Mouse (Mus musculus) midbrain, embryonic 14.5 days (tissue): Measurements from ENCODE around the gene Rasgrf2. TPM values are rescaled to one million over a fixed set of nuclear protein-coding genes. Genes with fewer than 3 reads are reported as not detected.

Experiments
- ATAC-seq: fragments of 200-750 bp; cut with Nextera tagmentation; 2 replicates; pipeline ENCODE4 v1.8.0; 2017; ENCODE audit warnings: moderate number of reproducible peaks, moderate library complexity; ENCODE audit not compliant: low FRiP score, low TSS enrichment
- DNase-seq: peaks from one replicate; pipeline ENCODE4 v3.0.0-alpha.2; 2015
- H3K27ac ChIP-seq: fragments of 300-500 bp; sonication (generic); replicated peaks from 2 replicates; pipeline ENCODE4 v1.5.1; 2014; ENCODE audit warnings: mild to moderate bottlenecking, low read depth, low read length, moderate library complexity
- H3K27me3 ChIP-seq: fragments of 300-500 bp; sonication (generic); 2 replicates; pipeline ENCODE4 v1.6.1; 2014; ENCODE audit warnings: low read length, control low read depth, mixed read lengths; ENCODE audit not compliant: control insufficient read depth, insufficient read depth
- H3K36me3 ChIP-seq: fragments of 300-500 bp; sonication (generic); 2 replicates; pipeline ENCODE4 v1.6.1; 2014; ENCODE audit warnings: low read length, control low read depth; ENCODE audit not compliant: control insufficient read depth, insufficient read depth
- H3K4me1 ChIP-seq: fragments of 300-500 bp; sonication (generic); 2 replicates; pipeline ENCODE4 v1.6.1; 2014; ENCODE audit warnings: mild to moderate bottlenecking, antibody characterized with exemption, low read length, control low read depth; ENCODE audit not compliant: control insufficient read depth, insufficient read depth
- H3K4me2 ChIP-seq: fragments of 300-500 bp; sonication (generic); 2 replicates; pipeline ENCODE4 v1.6.1; 2014; ENCODE audit warnings: mild to moderate bottlenecking, low read length, moderate library complexity
- H3K4me3 ChIP-seq: fragments of 300-500 bp; sonication (generic); replicated peaks from 2 replicates; pipeline ENCODE4 v1.5.1; 2014; ENCODE audit warnings: low read depth, low read length
- H3K9ac ChIP-seq: fragments of 300-500 bp; sonication (generic); replicated peaks from 2 replicates; pipeline ENCODE4 v1.6.1; 2014; ENCODE audit warnings: mild to moderate bottlenecking, low read length, moderate library complexity
- H3K9me3 ChIP-seq: fragments of 300-500 bp; sonication (generic); 2 replicates; pipeline ENCODE4 v1.6.1; 2016; ENCODE audit warnings: low read length, control low read depth, mixed read lengths; ENCODE audit not compliant: control insufficient read depth
- WGBS: fragments of 180-500 bp; shearing (Covaris S2); extraction: QIAGEN DNeasy Blood & Tissue Kit; methylation state at CpG from one replicate; pipeline ENCODE4 v1.1.7; 2014; 5-methylcytosine and 5-hydroxymethylcytosine counted together
- polyA plus RNA-seq: library from polyadenylated mRNA; unstranded; fragments of >200 nt; fragmentation: Nextera tagmentation; extraction: Ambion mirVana; gene quantifications from 2 replicates; pipeline ENCODE4 v1.2.1, GENCODE M21; 2014

Rasgrf2 gene
- polyA plus RNA-seq, 1 experiment from 2014 or later, result 5.9 TPM

- H3K4me1 ChIP-seq, result no peaks in the 10 kb centered on the region
- H3K4me3 ChIP-seq, result no peak overlapping the region
- DNase-seq (no peak), ATAC-seq (no peak)
- no peak overlapping the region for H3K4me2 ChIP-seq
- no peak overlapping the region for H3K27ac ChIP-seq
- H3K27me3 ChIP-seq, result no peaks in the 10 kb centered on the region
- 83% methylated on average over 5 of the region's 5 CpGs for WGBS
- H3K9me3 ChIP-seq, result no peaks in the 10 kb centered on the region
- H3K9ac ChIP-seq, result no peak overlapping the region
- H3K36me3 ChIP-seq, result no peaks in the 10 kb centered on the region
These were observed 11.8 kb downstream of the Rasgrf2 start for GRCm38 (mm10) chr13:92119623-92120022.

DNA sequence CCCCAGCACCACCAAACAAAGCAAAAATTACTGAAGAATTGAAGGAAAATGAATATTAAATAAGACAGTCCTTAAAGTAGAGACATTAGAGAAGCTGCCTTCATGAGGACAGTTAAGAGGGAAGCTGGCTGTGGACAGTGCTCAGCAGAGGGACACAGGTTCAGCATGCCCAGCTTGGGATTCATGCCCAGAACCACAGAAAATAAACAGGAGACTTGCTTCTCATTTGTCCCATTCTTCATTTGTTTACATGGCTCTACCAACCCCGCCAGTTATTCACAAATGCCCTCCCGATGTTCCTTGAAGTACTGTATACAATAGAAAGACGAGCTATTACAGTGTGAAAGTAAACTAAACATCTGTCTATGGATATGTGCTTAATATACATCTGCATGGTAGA is 17.4 kb downstream of the Rasgrf2 start:
- ATAC-seq (no peak), DNase-seq (no peak)
- WGBS, result 72% methylated on average over 3 of the region's 3 CpGs
- no peak overlapping the region for H3K4me2 ChIP-seq
- H3K27me3 ChIP-seq, result no peaks in the 10 kb centered on the region
- no peak overlapping the region for H3K4me3 ChIP-seq
- H3K9me3 ChIP-seq, result no peaks in the 10 kb centered on the region
- H3K9ac ChIP-seq, result no peak overlapping the region
- H3K36me3 ChIP-seq, result no peaks in the 10 kb centered on the region
- H3K4me1 ChIP-seq, result no peaks in the 10 kb centered on the region
- no peak overlapping the region for H3K27ac ChIP-seq

DNA sequence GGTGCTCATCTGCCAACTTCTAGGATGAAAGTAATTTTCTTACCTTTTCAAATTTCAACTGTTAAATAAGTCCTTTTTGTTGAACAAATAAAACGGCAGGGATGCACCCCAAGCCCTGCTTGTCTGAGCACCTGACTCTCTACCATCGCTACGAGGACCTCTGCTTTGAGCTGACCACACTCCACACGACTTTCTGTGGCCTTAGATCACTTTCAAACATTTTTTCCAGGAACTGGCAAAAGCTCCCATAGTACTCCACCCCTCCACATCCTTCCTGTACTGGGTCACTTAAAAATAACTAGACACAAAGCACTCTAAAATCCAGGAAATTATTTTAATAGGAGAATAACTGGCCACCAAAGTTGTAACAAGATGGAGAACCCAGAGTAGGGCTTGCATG is 23.2 kb downstream of the Rasgrf2 start:
- no peaks in the 10 kb centered on the region for H3K9me3 ChIP-seq
- H3K27me3 ChIP-seq, result no peaks in the 10 kb centered on the region
- no peak overlapping the region for H3K9ac ChIP-seq
- H3K4me3 ChIP-seq, result no peak overlapping the region
- DNase-seq (no peak), ATAC-seq (no peak)
- no peak overlapping the region for H3K4me2 ChIP-seq
- no peak overlapping the region for H3K27ac ChIP-seq
- no peaks in the 10 kb centered on the region for H3K36me3 ChIP-seq
- 79% methylated on average over 4 of the region's 4 CpGs for WGBS
- no peaks in the 10 kb centered on the region for H3K4me1 ChIP-seq

GRCm38 (mm10) chr13:92104259-92104658 is 27.2 kb downstream of the Rasgrf2 start:
- no peak for DNase-seq
- Histone ChIP-seq H3K9ac (no peak overlapping the region), H3K4me2 (no peak overlapping the region), H3K27ac (no peak overlapping the region), H3K9me3 (no peaks in the 10 kb centered on the region), H3K36me3 (no peaks in the 10 kb centered on the region), H3K4me1 (no peaks in the 10 kb centered on the region), H3K27me3 (no peaks in the 10 kb centered on the region), H3K4me3 (no peak overlapping the region)
- no peak for ATAC-seq
- WGBS, result 83% methylated on average over 7 of the region's 7 CpGs

DNA sequence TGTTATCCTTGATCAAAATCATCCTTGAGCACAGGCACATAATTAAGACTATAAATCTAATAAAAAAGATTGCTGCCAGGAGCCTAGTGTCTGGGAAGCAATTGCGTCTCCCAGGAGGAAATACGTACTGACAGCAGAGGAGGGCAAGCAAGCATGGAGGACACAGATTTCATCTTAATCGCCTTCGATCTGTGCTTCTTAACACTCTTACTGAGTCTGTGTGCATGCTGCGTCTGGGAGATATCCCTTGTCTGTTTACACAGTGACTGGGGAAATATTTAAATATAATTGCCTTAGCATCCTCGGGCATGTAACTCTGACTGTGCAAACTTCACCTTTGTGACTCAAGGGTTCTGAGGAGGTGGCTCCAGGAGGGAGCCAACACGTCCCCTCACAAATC is 33.0 kb downstream of the Rasgrf2 start:
- Histone ChIP-seq H3K4me3 (no peak overlapping the region), H3K9ac (no peak overlapping the region), H3K4me1 (no peaks in the 10 kb centered on the region), H3K4me2 (no peak overlapping the region), H3K36me3 (no peaks in the 10 kb centered on the region), H3K27me3 (no peaks in the 10 kb centered on the region), H3K27ac (no peak overlapping the region), H3K9me3 (no peaks in the 10 kb centered on the region)
- 75% methylated on average over 7 of the region's 7 CpGs for WGBS
- DNase-seq (peak; percentile 9), ATAC-seq (no peak)

GRCm38 (mm10) chr13:92095131-92096090 is 36.0 kb downstream of the Rasgrf2 start:
- Histone ChIP-seq H3K27ac (no peak overlapping the region), H3K27me3 (no peaks in the 10 kb centered on the region), H3K36me3 (no peaks in the 10 kb centered on the region), H3K4me1 (no peaks in the 10 kb centered on the region), H3K4me2 (no peak overlapping the region), H3K9me3 (no peaks in the 10 kb centered on the region), H3K9ac (no peak overlapping the region), H3K4me3 (no peak overlapping the region)
- ATAC-seq, result no peak
- DNase-seq, result no peak
- WGBS, result 75% methylated on average over 12 of the region's 12 CpGs

- Histone ChIP-seq H3K27me3 (no peaks in the 10 kb centered on the region), H3K36me3 (no peaks in the 10 kb centered on the region), H3K4me3 (no peak overlapping the region), H3K4me1 (no peaks in the 10 kb centered on the region), H3K4me2 (no peak overlapping the region), H3K9me3 (no peaks in the 10 kb centered on the region), H3K27ac (no peak overlapping the region), H3K9ac (no peak overlapping the region)
- WGBS, result 84% methylated on average over 6 of the region's 6 CpGs
- no peak for ATAC-seq
- no peak for DNase-seq
These were observed 37.7 kb downstream of the Rasgrf2 start for GRCm38 (mm10) chr13:92093712-92094290.

DNA sequence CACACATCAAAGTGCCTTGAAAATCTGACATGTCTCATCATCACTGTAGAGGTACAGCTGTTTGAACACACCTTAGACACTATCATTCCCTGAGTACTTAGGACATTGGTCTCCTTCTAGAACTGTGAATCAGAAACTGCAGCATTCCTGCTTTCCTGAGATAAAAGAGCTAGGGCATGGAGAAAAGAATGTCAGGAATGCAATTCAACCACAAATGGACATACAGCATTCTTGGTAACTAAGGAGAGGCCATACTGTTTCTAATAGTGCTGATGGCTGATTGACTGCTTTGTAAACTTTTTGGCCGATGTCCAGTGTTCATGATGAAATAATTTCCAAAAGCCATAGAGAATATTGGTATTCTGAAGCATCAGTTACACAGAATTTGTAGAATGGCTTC is 58.3 kb downstream of the Rasgrf2 start:
- no peak overlapping the region for H3K9ac ChIP-seq
- H3K9me3 ChIP-seq, result no peaks in the 10 kb centered on the region
- ATAC-seq (no peak), DNase-seq (no peak)
- no peak overlapping the region for H3K4me2 ChIP-seq
- no peaks in the 10 kb centered on the region for H3K4me1 ChIP-seq
- no peaks in the 10 kb centered on the region for H3K36me3 ChIP-seq
- WGBS, result 92% methylated on average over 1 of the region's 1 CpGs
- H3K4me3 ChIP-seq, result no peak overlapping the region
- H3K27ac ChIP-seq, result no peak overlapping the region
- H3K27me3 ChIP-seq, result no peaks in the 10 kb centered on the region

DNA sequence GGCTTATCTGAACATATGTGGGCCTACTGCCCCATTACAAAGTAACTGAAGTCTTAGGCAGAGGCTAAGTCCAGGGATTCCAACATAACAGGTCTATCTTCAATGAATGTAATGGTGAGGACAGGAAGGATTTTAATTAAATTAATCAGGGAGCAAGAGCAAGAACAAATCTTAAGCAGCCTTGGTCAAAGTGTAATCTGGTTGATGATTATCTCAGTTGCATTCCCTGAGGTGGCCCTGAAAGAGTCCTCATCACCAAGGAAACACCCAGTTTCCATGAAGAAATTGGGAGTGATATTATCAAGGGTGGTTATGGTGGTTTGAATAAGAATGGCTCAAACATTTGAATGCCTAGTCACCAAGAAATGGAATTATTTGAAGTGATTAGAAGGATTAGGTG is 62.8 kb downstream of the Rasgrf2 start:
- H3K9ac ChIP-seq, result no peak overlapping the region
- H3K4me3 ChIP-seq, result no peak overlapping the region
- no peak overlapping the region for H3K27ac ChIP-seq
- ATAC-seq, result no peak
- no peaks in the 10 kb centered on the region for H3K27me3 ChIP-seq
- H3K36me3 ChIP-seq, result no peaks in the 10 kb centered on the region
- DNase-seq, result no peak
- no peak overlapping the region for H3K4me2 ChIP-seq
- H3K4me1 ChIP-seq, result no peaks in the 10 kb centered on the region
- H3K9me3 ChIP-seq, result no peaks in the 10 kb centered on the region
